23 mouse cellular contexts compared by ENCODE assay signal in genomic region chr16:38058836-38059235, GRCm38 (mm10).
"Had no signal": no experiment of that assay in that cellular context is flagged by ENCODE, and none has a peak within 500 bp of the region (broad histone marks: within the 10 kb centered on the region; RNA-seq: fewer than 3 reads in every experiment).

No protein-coding gene starts in this region.

- H3K4me2 ChIP-seq: heart, embryonic 11.5 days; heart, embryonic 13.5 days; heart, embryonic 15.5 days; hindbrain, embryonic 13.5 days; hindbrain, embryonic 15.5 days; kidney, embryonic 15.5 days; limb, embryonic 13.5 days; limb, embryonic 15.5 days; liver, embryonic 12.5 days had no signal

- H3K27ac ChIP-seq: heart, adult 2 months; heart, embryonic 13.5 days; heart, embryonic 15.5 days; hindbrain, embryonic 13.5 days; hindbrain, embryonic 15.5 days; hindbrain, postnatal 0 days; kidney, embryonic 15.5 days; kidney, postnatal 0 days; limb, embryonic 13.5 days; limb, embryonic 15.5 days; liver, embryonic 12.5 days; liver, embryonic 14.5 days had no signal

- ATAC-seq: hindbrain, postnatal 0 days; intestine, embryonic 16.5 days; liver, embryonic 12.5 days had no signal

- H3K9me3 ChIP-seq: heart, embryonic 13.5 days; heart, embryonic 15.5 days; hindbrain, embryonic 13.5 days; hindbrain, embryonic 15.5 days; kidney, embryonic 15.5 days; limb, embryonic 13.5 days; limb, embryonic 15.5 days; liver, embryonic 12.5 days had no signal

- H3K4me1 ChIP-seq: heart, embryonic 13.5 days; heart, embryonic 15.5 days; hindbrain, embryonic 13.5 days; hindbrain, embryonic 15.5 days; kidney, embryonic 15.5 days; limb, embryonic 13.5 days; limb, embryonic 15.5 days; liver, embryonic 12.5 days had no signal

- DNase-seq: gastrocnemius, postnatal 14 days; gastrocnemius, postnatal 36 days; heart, adult 2 months; heart, postnatal 14 days; heart, postnatal 36 days; kidney, adult 11 months; kidney, postnatal 14 days; layer of hippocampus, adult 9-11 months; layer of hippocampus, postnatal 36 days; left cerebral cortex, postnatal 4 days had no signal

- H3K36me3 ChIP-seq: heart, embryonic 13.5 days; heart, embryonic 15.5 days; hindbrain, embryonic 13.5 days; hindbrain, embryonic 15.5 days; kidney, embryonic 15.5 days; limb, embryonic 13.5 days; limb, embryonic 15.5 days; liver, embryonic 12.5 days had no signal

- H3K9ac ChIP-seq: heart, embryonic 13.5 days; heart, embryonic 15.5 days; hindbrain, embryonic 13.5 days; hindbrain, embryonic 15.5 days; kidney, embryonic 15.5 days; limb, embryonic 13.5 days; limb, embryonic 15.5 days; liver, embryonic 12.5 days; liver, embryonic 14.5 days had no signal

- H3K4me3 ChIP-seq: heart, adult 2 months; heart, embryonic 13.5 days; heart, embryonic 15.5 days; hindbrain, embryonic 13.5 days; hindbrain, embryonic 15.5 days; kidney, embryonic 15.5 days; limb, embryonic 13.5 days; limb, embryonic 15.5 days; liver, embryonic 12.5 days had no signal

- H3K27me3 ChIP-seq: heart, embryonic 13.5 days; heart, embryonic 15.5 days; hindbrain, embryonic 13.5 days; hindbrain, embryonic 15.5 days; kidney, embryonic 15.5 days; limb, embryonic 13.5 days; limb, embryonic 15.5 days; liver, embryonic 12.5 days had no signal
